Mouse (Mus musculus): Measurements from ENCODE around the gene Fam76b. TPM values are rescaled to one million over a fixed set of nuclear protein-coding genes. Genes with fewer than 3 reads are reported as not detected.

The Fam76b gene
- polyA plus RNA-seq, 1 experiment from 2014 or later: 24.9 TPM

DNA sequence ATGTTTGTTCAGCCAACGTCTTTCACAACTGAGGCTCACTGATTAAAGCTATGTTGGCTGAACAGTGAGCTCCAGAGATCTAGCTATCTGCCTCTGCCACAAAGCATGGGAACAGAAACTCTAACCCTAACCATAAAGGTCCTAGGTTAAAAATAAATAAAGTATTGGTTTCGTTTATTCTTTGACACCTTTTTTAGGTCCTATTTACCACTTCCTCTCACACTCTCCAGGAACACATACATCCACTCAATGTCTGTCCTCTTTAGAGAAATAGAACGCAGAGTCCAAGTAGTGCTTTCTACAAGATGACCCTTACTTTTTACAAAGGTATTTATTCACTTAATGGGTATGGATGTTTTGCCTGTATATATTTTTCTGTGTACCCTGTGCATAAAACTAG is 6.7 kb upstream of the Fam76b start:
- Histone ChIP-seq H3K9ac (replicated peaks; ENCODE audit: low read depth, low read length) (no peak overlapping the region), H3K27ac (ENCODE audit: low read length) (no peak overlapping the region), H3K9me3 (ENCODE audit: control insufficient read depth, low read length) (no peaks in the 10 kb centered on the region), H3K4me3 (replicated peaks; ENCODE audit: low read length) (no peak overlapping the region), H3K27me3 (replicated peaks; ENCODE audit: control insufficient read depth, insufficient read depth, low read length) (no peaks in the 10 kb centered on the region), H3K4me1 (replicated peaks; ENCODE audit: control insufficient read depth, insufficient read depth, low read length) (peaks cover 16% of the 10 kb centered on the region), H3K36me3 (ENCODE audit: control insufficient read depth, insufficient read depth) (peaks cover 20% of the 10 kb centered on the region), H3K4me2 (ENCODE audit: low read length) (no peak overlapping the region)
- no peak for ATAC-seq
- WGBS: 94% methylated on average over 3 of the region's 3 CpGs

DNA sequence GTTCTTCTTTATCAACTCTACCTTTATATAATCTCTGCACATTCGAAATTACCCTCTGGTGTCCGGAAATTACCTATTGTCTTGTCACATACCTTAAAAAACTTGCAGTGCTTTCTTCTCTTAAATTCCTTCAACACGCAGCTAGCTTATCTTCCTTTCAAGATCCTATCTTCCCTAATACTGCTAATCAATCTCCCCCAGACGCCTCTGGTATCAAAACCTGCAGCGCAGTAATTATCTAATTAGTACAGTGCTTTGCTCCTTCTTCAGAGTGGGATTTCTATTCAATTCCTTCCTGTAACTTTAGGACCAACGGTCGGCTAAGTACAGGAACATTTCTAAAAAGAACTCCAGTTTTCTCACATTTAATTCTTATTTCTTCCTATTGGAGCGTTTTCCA is 1.6 kb upstream of the Fam76b start:
- no peak for ATAC-seq
- Histone ChIP-seq H3K9ac (replicated peaks; ENCODE audit: low read depth, low read length) (peak overlapping the region; percentile 94), H3K27ac (ENCODE audit: low read length) (peak overlapping the region; percentile 99), H3K4me2 (ENCODE audit: low read length) (peak overlapping the region; percentile 78), H3K36me3 (ENCODE audit: control insufficient read depth, insufficient read depth) (0 out of 2 replicates have a peak, but pooled peaks cover 2% of the 10 kb centered on the region), H3K27me3 (replicated peaks; ENCODE audit: control insufficient read depth, insufficient read depth, low read length) (no peaks in the 10 kb centered on the region), H3K9me3 (ENCODE audit: control insufficient read depth, low read length) (no peaks in the 10 kb centered on the region), H3K4me3 (replicated peaks; ENCODE audit: low read length) (peak overlapping the region; percentile 97), H3K4me1 (replicated peaks; ENCODE audit: control insufficient read depth, insufficient read depth, low read length) (peaks cover 28% of the 10 kb centered on the region)
- 3% methylated on average over 8 of the region's 8 CpGs for WGBS

DNA sequence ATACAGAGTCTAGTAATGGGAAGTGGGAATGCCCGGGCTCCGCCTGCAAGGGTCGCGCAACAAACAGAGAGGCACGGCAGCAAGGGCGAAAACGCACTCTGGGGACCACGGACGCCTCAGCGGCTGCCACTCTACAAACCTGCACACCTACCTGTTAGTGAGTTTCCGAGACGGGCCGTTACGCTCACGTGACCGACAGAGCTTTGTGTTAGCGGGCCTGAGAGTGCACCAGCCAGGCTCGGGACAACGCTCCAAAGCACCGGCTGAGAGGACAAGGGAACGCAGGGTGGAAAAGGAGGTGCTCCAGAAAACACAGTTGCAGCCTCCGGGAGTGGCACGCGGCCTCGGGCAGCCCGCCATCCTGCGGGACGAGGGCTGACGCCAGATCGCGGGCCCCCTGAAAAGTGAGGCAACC is 1.1 kb upstream of the Fam76b start:
- ATAC-seq: peak; percentile 4
- Histone ChIP-seq H3K27ac (ENCODE audit: low read length) (peak overlapping the region; percentile 99), H3K27me3 (replicated peaks; ENCODE audit: control insufficient read depth, insufficient read depth, low read length) (no peaks in the 10 kb centered on the region), H3K36me3 (ENCODE audit: control insufficient read depth, insufficient read depth) (no peaks in the 10 kb centered on the region), H3K9me3 (ENCODE audit: control insufficient read depth, low read length) (no peaks in the 10 kb centered on the region), H3K4me1 (replicated peaks; ENCODE audit: control insufficient read depth, insufficient read depth, low read length) (peaks cover 28% of the 10 kb centered on the region), H3K4me2 (ENCODE audit: low read length) (peak overlapping the region; percentile 78), H3K4me3 (replicated peaks; ENCODE audit: low read length) (peak overlapping the region; percentile 97), H3K9ac (replicated peaks; ENCODE audit: low read depth, low read length) (peak overlapping the region; percentile 94)
- WGBS: 0% methylated on average over 31 of the region's 31 CpGs

DNA sequence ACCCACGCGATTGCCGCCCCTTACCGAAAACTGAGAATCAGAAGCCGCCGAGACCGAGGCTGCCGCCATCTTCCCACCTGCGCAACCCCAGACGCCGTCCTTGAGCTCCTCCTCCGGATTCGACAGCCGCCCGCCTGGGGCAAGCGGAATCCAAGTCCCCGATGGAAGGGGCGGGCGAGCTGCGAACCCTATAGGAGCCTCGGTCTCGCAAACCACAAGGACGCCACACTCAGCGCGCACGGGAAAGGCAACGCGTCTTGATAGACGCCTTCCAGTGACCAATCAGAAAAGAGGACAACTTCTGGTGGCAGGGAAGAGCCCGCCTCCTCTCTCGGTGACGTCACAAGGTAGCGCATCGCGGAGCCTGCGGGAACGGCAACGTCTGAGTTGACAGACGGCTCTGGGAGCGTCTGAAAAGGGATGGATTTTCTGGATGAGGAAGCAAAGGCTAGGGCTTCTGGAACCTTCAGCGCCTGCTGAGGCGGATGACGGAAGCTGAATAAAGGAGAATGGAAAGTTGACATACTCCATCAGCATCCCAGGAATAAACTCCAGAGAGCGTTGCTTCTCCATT is 597 bp upstream of the Fam76b start, which contains the start of gene Cep57:
Cep57 (minus strand) TSS at position 276 of the 574 bp plus-strand sequence.
- WGBS: under 1% methylated on average over 44 of the region's 44 CpGs
- ATAC-seq: peak; percentile 90
- peak within 1 kb of the TSS; percentile 78 for H3K4me2 ChIP-seq (ENCODE audit: low read length)
- H3K9me3 ChIP-seq (ENCODE audit: control insufficient read depth, low read length): no peaks in the 10 kb centered on the region
- peak within 1 kb of the TSS; percentile 97 for H3K4me3 ChIP-seq (replicated peaks; ENCODE audit: low read length)
- peaks cover 28% of the 10 kb centered on the region for H3K4me1 ChIP-seq (replicated peaks; ENCODE audit: control insufficient read depth, insufficient read depth, low read length)
- H3K9ac ChIP-seq (replicated peaks; ENCODE audit: low read depth, low read length): peak within 1 kb of the TSS; percentile 95
- H3K27ac ChIP-seq (ENCODE audit: low read length): peak within 1 kb of the TSS; percentile 99
- H3K36me3 ChIP-seq (ENCODE audit: control insufficient read depth, insufficient read depth): peaks cover 3% of the 10 kb centered on the region; the same call in 1 of the 2 replicates
- H3K27me3 ChIP-seq (replicated peaks; ENCODE audit: control insufficient read depth, insufficient read depth, low read length): no peaks in the 10 kb centered on the region

DNA sequence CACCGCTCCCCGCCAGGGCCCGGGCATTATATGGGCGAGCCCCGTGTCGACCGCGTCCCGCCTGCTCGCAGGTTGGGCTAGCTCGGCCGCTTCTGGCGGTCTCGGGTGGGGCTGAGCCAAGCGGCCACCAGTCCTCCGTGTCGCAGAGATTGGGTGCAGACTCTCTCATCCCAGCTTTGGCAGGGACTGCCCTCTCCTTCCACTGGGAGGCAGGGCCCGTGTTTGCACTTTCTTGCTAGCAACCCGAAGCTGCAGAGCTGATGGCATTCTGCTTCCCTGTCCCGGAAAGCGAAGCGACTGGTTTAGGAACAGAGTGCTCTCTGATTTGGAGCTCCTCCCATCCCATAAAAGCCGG is 548 bp downstream of the Fam76b start:
- 0% methylated on average over 23 of the region's 23 CpGs for WGBS
- Histone ChIP-seq H3K27ac (ENCODE audit: low read length) (peak overlapping the region; percentile 99), H3K4me1 (replicated peaks; ENCODE audit: control insufficient read depth, insufficient read depth, low read length) (peaks cover 26% of the 10 kb centered on the region), H3K4me2 (ENCODE audit: low read length) (peak overlapping the region; percentile 72), H3K9me3 (ENCODE audit: control insufficient read depth, low read length) (no peaks in the 10 kb centered on the region), H3K4me3 (replicated peaks; ENCODE audit: low read length) (peak overlapping the region; percentile 97), H3K36me3 (ENCODE audit: control insufficient read depth, insufficient read depth) (peaks cover 7% of the 10 kb centered on the region), H3K9ac (replicated peaks; ENCODE audit: low read depth, low read length) (peak overlapping the region; percentile 95), H3K27me3 (replicated peaks; ENCODE audit: control insufficient read depth, insufficient read depth, low read length) (no peaks in the 10 kb centered on the region)
- peak; percentile 13; the same call in 1 of the 2 replicates for ATAC-seq

DNA sequence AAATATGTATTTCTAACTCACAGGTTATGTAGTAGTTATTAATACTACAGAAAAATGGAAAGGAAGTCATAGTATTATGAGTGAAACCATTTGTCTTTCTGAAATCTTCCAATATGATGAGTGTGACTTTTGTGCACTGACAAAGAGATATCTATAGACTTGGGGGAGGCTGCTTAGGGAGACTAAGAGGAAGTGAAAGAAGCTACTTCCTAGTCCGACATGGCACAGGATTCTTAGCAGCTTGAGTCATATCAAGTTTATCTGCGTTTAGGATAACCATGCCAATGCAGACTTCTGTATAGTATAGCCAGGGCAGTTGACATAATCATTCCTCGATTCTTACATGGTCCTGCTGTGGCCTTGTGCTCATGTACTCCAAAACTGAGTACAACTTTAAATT is 7.7 kb downstream of the Fam76b start:
- WGBS: 91% methylated on average over 3 of the region's 3 CpGs
- Histone ChIP-seq H3K9ac (replicated peaks; ENCODE audit: low read depth, low read length) (no peak overlapping the region), H3K27me3 (replicated peaks; ENCODE audit: control insufficient read depth, insufficient read depth, low read length) (no peaks in the 10 kb centered on the region), H3K36me3 (ENCODE audit: control insufficient read depth, insufficient read depth) (peaks cover 36% of the 10 kb centered on the region), H3K4me2 (ENCODE audit: low read length) (no peak overlapping the region), H3K27ac (ENCODE audit: low read length) (no peak overlapping the region), H3K4me3 (replicated peaks; ENCODE audit: low read length) (no peak overlapping the region), H3K9me3 (ENCODE audit: control insufficient read depth, low read length) (no peaks in the 10 kb centered on the region), H3K4me1 (replicated peaks; ENCODE audit: control insufficient read depth, insufficient read depth, low read length) (no peaks in the 10 kb centered on the region)
- ATAC-seq: no peak

DNA sequence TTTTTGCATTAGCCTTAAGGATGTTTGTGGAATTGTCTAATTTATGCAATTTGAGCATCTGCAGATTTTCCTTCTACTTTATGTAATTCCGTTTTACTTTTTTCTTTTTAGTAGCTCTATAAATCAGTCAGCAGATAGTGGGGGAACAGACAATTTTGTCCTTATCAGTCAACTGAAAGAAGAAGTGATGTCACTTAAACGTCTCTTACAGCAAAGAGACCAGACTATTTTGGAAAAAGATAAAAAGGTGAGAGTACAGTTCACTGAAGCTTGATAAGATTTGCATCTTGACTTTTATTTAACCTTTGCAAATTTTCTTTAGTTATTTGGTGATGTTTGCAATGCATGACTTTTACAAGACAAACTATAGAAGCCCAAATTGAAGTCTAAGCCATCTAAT is 9.2 kb downstream of the Fam76b start:
- Histone ChIP-seq H3K27me3 (replicated peaks; ENCODE audit: control insufficient read depth, insufficient read depth, low read length) (no peaks in the 10 kb centered on the region), H3K4me1 (replicated peaks; ENCODE audit: control insufficient read depth, insufficient read depth, low read length) (no peaks in the 10 kb centered on the region), H3K4me2 (ENCODE audit: low read length) (no peak overlapping the region), H3K36me3 (ENCODE audit: control insufficient read depth, insufficient read depth) (peaks cover 46% of the 10 kb centered on the region), H3K27ac (ENCODE audit: low read length) (no peak overlapping the region), H3K4me3 (replicated peaks; ENCODE audit: low read length) (no peak overlapping the region), H3K9ac (replicated peaks; ENCODE audit: low read depth, low read length) (no peak overlapping the region), H3K9me3 (ENCODE audit: control insufficient read depth, low read length) (no peaks in the 10 kb centered on the region)
- 93% methylated on average over 2 of the region's 2 CpGs for WGBS
- ATAC-seq: no peak

DNA sequence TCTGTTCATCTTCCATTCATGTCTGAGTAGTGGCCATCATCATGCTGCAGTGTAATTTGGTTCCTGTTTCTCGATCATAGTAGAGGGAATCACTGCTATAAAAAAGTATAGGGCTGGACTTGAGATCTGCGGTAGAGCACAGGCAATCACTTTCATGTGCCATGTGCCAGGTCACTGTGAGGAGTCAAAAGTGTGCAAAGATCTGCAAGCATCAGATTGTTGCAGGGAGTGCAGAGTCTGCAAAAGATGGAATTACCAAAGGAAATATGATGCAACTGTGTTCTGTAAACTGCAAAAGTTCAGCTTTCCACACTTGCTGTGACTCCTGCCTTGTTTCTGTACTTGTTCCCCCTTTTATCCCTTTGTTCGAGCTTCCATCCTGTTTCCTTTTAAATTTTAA is 20.1 kb downstream of the Fam76b start:
- Histone ChIP-seq H3K4me1 (replicated peaks; ENCODE audit: control insufficient read depth, insufficient read depth, low read length) (no peaks in the 10 kb centered on the region), H3K27ac (ENCODE audit: low read length) (no peak overlapping the region), H3K27me3 (replicated peaks; ENCODE audit: control insufficient read depth, insufficient read depth, low read length) (no peaks in the 10 kb centered on the region), H3K4me3 (replicated peaks; ENCODE audit: low read length) (no peak overlapping the region), H3K36me3 (ENCODE audit: control insufficient read depth, insufficient read depth) (peaks cover 14% of the 10 kb centered on the region), H3K4me2 (ENCODE audit: low read length) (no peak overlapping the region), H3K9me3 (ENCODE audit: control insufficient read depth, low read length) (no peaks in the 10 kb centered on the region), H3K9ac (replicated peaks; ENCODE audit: low read depth, low read length) (no peak overlapping the region)
- ATAC-seq: no peak
- WGBS: 87% methylated on average over 3 of the region's 3 CpGs

DNA sequence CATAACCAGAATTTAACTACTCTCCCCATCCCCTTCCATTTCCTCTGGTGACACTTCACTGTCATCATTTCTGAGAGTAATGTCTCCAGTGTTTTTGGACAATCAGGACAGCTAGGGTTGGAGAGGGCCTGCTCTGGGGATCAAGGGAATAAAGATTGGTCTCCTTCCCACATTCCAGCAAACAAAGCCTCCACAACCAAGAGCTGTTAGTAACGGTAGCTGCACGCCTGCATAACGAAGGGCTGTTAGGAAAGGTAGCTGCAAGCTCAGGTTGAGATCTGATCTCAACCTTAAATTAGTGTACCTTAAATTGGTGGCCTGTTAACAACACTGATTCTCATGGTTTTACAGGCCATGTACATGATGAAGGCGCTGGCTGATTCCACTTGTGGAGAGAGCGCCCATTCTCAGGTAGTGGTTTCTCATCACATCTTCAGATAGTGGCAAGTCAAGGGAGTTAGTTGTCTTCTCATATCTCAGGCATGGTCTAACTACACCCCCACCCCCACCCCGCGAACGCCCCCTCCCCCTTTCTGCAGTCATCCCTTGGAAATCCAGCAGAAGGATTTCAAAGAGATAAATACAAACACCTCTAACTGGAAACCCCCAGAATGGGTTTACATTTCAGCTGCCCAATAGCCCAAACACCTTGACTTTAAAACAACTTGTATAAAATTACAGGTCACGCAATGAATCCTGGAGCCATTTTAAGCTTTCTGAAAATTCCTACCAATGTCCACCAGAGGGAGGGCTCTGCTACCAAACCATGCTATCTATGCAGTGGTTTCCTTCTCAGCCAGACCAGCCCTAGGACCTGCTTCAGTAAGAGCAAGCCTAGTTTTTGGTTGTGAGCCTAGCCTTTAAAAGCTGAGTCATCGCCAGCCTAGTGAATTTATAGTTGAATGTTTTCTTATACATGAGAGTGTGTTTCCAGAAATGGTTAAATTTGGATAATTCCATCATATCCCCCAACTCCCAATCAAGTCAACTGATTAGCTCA is 21.3 kb downstream of the Fam76b start:
- Histone ChIP-seq H3K9ac (replicated peaks; ENCODE audit: low read depth, low read length) (no peak overlapping the region), H3K4me2 (ENCODE audit: low read length) (no peak overlapping the region), H3K27ac (ENCODE audit: low read length) (no peak overlapping the region), H3K27me3 (replicated peaks; ENCODE audit: control insufficient read depth, insufficient read depth, low read length) (no peaks in the 10 kb centered on the region), H3K4me1 (replicated peaks; ENCODE audit: control insufficient read depth, insufficient read depth, low read length) (no peaks in the 10 kb centered on the region), H3K9me3 (ENCODE audit: control insufficient read depth, low read length) (no peaks in the 10 kb centered on the region), H3K36me3 (ENCODE audit: control insufficient read depth, insufficient read depth) (peaks cover 9% of the 10 kb centered on the region), H3K4me3 (replicated peaks; ENCODE audit: low read length) (no peak overlapping the region)
- 76% methylated on average over 10 of the region's 10 CpGs for WGBS
- ATAC-seq: peak; percentile 73
